Mouse (Mus musculus) neural tube, embryonic 13.5 days (tissue): Measurements from ENCODE around the gene Olfr1233. TPM values are rescaled to one million over a fixed set of nuclear protein-coding genes. Genes with fewer than 3 reads are reported as not detected.

Source experiments
- ATAC-seq: fragments of 200-750 bp; cut with Nextera tagmentation; 2 replicates; pipeline ENCODE4 v1.8.0; 2017; ENCODE audit warnings: low read depth, mild to moderate bottlenecking, moderate TSS enrichment, moderate library complexity
- H3K27ac ChIP-seq: fragments of 300-500 bp; sonication (generic); replicated peaks from 2 replicates; pipeline ENCODE4 v1.5.1; 2015; ENCODE audit warnings: moderate library complexity, mild to moderate bottlenecking, inconsistent platforms
- H3K27me3 ChIP-seq: fragments of 300-500 bp; sonication (generic); 2 replicates; pipeline ENCODE4 v1.6.1; 2015; ENCODE audit warnings: mild to moderate bottlenecking, inconsistent platforms
- H3K36me3 ChIP-seq: fragments of 300-500 bp; sonication (generic); 2 replicates; pipeline ENCODE4 v1.6.1; 2015; ENCODE audit warnings: mild to moderate bottlenecking, inconsistent platforms
- H3K4me1 ChIP-seq: fragments of 300-500 bp; sonication (generic); replicated peaks from 2 replicates; pipeline ENCODE4 v1.6.1; 2015; ENCODE audit warnings: inconsistent platforms
- H3K4me2 ChIP-seq: fragments of 300-500 bp; sonication (generic); 2 replicates; pipeline ENCODE4 v1.6.1; 2015; ENCODE audit warnings: inconsistent platforms, mild to moderate bottlenecking, moderate library complexity
- H3K4me3 ChIP-seq: fragments of 300-500 bp; sonication (generic); 2 replicates; pipeline ENCODE4 v1.5.1; 2015; ENCODE audit warnings: mild to moderate bottlenecking, inconsistent platforms
- H3K9ac ChIP-seq: fragments of 300-500 bp; sonication (generic); 2 replicates; pipeline ENCODE4 v1.6.1; 2015; ENCODE audit warnings: moderate library complexity, mild to moderate bottlenecking, inconsistent platforms
- H3K9me3 ChIP-seq: fragments of 300-500 bp; sonication (generic); 2 replicates; pipeline ENCODE4 v1.6.1; 2016; ENCODE audit warnings: inconsistent platforms
- WGBS: fragments of 180-500 bp; shearing (Covaris S2); methylation state at CpG from one replicate; pipeline ENCODE4 v1.1.7; 2015; 5-methylcytosine and 5-hydroxymethylcytosine counted together
- polyA plus RNA-seq: library from polyadenylated mRNA; unstranded; fragments of >200 nt; fragmentation: Nextera tagmentation; extraction: Ambion mirVana; gene quantifications from 2 replicates; pipeline ENCODE4 v1.2.1, GENCODE M21; 2015

Olfr1233 gene
- not detected in 2 replicates for polyA plus RNA-seq

DNA sequence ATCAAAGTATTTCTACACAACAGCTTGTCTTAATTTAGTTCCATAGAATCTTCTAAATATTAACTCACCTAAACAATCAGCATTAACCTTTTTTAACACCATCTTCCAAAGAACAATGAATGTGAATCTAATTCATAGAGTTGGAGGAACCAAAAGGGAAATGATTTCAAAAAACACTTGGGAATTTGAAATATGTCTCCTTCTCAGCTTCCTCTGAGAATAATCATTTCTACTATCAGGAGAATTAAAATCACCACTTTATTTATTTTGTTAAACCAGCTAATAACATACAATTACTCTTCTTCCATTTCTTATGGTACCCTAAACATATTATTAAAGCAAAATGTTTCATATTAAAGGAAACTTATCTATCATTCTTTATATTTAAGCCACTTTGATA, at the start of gene Olfr1233:
Gene Olfr1233 (minus strand): TSS at position 101 of the 400 bp plus-strand sequence.
- no peak within 1 kb of the TSS for H3K27ac ChIP-seq
- H3K4me2 ChIP-seq, result no peak within 1 kb of the TSS
- H3K9me3 ChIP-seq, result no peaks in the 10 kb centered on the region
- H3K27me3 ChIP-seq, result no peaks in the 10 kb centered on the region
- ATAC-seq, result no peak
- no peak within 1 kb of the TSS for H3K4me3 ChIP-seq
- no peak within 1 kb of the TSS for H3K9ac ChIP-seq
- H3K36me3 ChIP-seq, result no peaks in the 10 kb centered on the region
- no peaks in the 10 kb centered on the region for H3K4me1 ChIP-seq

DNA sequence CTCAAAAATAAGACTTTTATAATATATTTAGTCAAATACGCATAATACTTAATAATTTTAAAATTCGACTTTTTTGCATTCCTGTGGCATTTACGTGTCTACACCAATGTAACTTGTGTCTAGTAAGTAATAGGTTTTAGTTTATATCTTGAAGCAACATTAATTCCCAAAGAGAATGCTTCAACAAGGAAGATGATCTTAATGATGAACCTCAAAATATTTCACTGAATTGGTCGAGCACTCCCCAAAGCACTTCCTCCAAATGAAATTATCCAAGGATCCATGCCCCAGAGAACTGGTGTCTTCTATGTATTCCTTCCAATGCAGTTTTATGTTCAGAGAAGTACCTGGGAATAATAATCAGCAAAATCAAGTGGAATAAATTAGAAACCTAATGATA, 22.6 kb upstream of the Olfr1233 start, which contains the start of gene Olfr1234:
Gene Olfr1234 (minus strand): TSS at position 101 of the 400 bp plus-strand sequence.
- no peak for ATAC-seq
- H3K4me3 ChIP-seq, result no peak within 1 kb of the TSS
- H3K9me3 ChIP-seq, result no peaks in the 10 kb centered on the region
- H3K4me2 ChIP-seq, result no peak within 1 kb of the TSS
- no peaks in the 10 kb centered on the region for H3K4me1 ChIP-seq
- no peaks in the 10 kb centered on the region for H3K36me3 ChIP-seq
- H3K9ac ChIP-seq, result no peak within 1 kb of the TSS
- WGBS, result 87% methylated on average over 4 of the region's 4 CpGs
- H3K27ac ChIP-seq, result no peak within 1 kb of the TSS
- H3K27me3 ChIP-seq, result no peaks in the 10 kb centered on the region

DNA sequence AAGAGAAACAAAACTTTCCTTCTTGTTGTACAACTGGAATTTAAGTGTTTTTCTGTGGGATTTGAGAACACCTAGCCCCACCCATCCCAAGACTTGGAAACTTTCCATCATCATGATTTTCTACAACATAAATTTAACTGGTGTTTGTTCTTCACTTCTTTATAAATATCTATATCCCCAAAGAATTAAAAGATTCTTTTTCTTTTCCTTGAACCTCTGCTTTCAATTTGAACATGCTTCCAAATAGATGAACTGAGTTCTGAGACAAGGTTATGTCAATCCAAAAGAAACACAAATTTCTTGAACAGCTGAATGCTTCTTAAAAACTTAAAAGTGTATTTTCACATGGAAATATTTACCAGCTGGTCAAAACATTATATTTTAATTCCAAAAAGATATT, 12.6 kb downstream of the Olfr1233 start, which contains the start of gene Olfr1232:
Gene Olfr1232 (minus strand): TSS at position 101 of the 400 bp plus-strand sequence.
- H3K4me1 ChIP-seq, result no peaks in the 10 kb centered on the region
- no peak within 1 kb of the TSS for H3K27ac ChIP-seq
- no peak within 1 kb of the TSS for H3K4me2 ChIP-seq
- no peak within 1 kb of the TSS for H3K9ac ChIP-seq
- no peaks in the 10 kb centered on the region for H3K36me3 ChIP-seq
- H3K27me3 ChIP-seq, result no peaks in the 10 kb centered on the region
- no peak within 1 kb of the TSS for H3K4me3 ChIP-seq
- ATAC-seq, result no peak
- H3K9me3 ChIP-seq, result no peaks in the 10 kb centered on the region

DNA sequence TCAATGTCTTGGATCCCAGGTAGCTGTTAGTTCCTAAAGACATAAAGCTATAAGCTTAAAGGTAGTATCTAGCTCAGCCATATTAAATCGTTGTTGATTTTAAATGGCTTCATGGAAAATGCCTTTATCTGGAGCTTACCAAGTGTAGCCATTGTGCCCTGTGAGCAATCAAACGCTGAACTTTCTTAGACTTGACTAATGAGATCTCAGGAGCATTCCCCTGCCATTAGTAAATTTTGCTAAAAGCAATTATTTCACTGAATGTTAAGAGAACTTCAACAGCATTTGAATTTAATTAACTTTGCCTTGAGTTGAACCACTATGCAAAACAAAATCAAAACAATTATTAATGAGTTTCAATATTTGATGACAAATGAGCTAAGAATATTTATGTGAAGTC, 35.2 kb downstream of the Olfr1233 start, which contains the start of gene Olfr1231:
Gene Olfr1231 (minus strand): TSS at position 101 of the 400 bp plus-strand sequence.
- Histone ChIP-seq H3K9me3 (no peaks in the 10 kb centered on the region), H3K36me3 (no peaks in the 10 kb centered on the region), H3K27me3 (no peaks in the 10 kb centered on the region), H3K4me1 (no peaks in the 10 kb centered on the region), H3K9ac (no peak within 1 kb of the TSS), H3K4me3 (no peak within 1 kb of the TSS), H3K4me2 (no peak within 1 kb of the TSS), H3K27ac (no peak within 1 kb of the TSS)
- ATAC-seq, result no peak
- 80% methylated on average over 2 of the region's 2 CpGs for WGBS

DNA sequence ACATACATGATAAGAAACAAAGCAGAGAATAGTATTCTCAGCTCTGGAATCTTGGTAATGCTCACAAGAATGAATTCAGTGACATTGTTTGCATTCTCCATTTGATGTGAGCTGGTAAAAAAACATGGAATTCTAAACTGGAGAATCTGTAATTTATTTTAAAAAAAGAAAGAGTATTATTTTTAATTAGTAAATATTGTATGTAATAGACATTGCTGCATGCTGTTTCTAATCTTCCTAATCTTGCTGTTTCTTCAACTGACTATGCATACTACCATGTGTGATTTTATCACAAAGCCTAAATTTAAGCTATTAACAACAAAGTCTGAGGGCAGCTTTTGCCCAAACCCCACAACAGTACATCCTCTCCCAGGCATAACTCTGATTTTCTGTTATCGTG, 45.0 kb downstream of the Olfr1233 start, which contains the start of gene Olfr1230:
Gene Olfr1230 (minus strand): TSS at position 101 of the 400 bp plus-strand sequence.
- 92% methylated on average over 1 of the region's 1 CpGs for WGBS
- Histone ChIP-seq H3K9ac (no peak within 1 kb of the TSS), H3K9me3 (no peaks in the 10 kb centered on the region), H3K27ac (no peak within 1 kb of the TSS), H3K36me3 (no peaks in the 10 kb centered on the region), H3K4me3 (no peak within 1 kb of the TSS), H3K4me1 (no peaks in the 10 kb centered on the region), H3K27me3 (no peaks in the 10 kb centered on the region), H3K4me2 (no peak within 1 kb of the TSS)
- no peak for ATAC-seq

DNA sequence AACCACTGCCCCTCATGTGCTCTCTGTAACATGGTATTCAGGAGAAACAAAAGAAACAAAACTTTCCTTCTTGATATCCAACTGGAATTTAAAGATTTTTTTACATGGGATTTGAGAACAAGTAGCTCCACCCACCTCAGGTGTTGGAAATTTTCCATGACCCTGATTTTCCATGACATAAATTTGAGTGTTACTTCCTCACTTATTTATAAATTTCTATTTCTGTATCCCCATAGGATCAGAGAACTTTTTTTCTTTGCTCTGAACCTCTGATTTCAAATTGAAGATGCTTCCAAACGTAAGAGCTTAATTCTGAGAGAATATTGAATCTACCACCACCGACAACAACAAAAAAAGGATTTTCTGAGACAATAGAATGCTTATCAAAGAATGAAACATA, 54.3 kb downstream of the Olfr1233 start, which contains the start of gene Olfr1229:
Gene Olfr1229 (minus strand): TSS at position 101 of the 400 bp plus-strand sequence.
- WGBS, result 81% methylated on average over 2 of the region's 2 CpGs
- H3K4me3 ChIP-seq, result no peak within 1 kb of the TSS
- ATAC-seq, result no peak

More for the DNA sequence above, 54.3 kb downstream of the Olfr1233 start, which contains the start of gene Olfr1229:
- Histone ChIP-seq H3K4me1 (no peaks in the 10 kb centered on the region), H3K36me3 (no peaks in the 10 kb centered on the region), H3K9ac (no peak within 1 kb of the TSS), H3K27me3 (no peaks in the 10 kb centered on the region), H3K4me2 (no peak within 1 kb of the TSS), H3K9me3 (no peaks in the 10 kb centered on the region), H3K27ac (no peak within 1 kb of the TSS)

Other genes starting within 250 kb of the Olfr1233 start
- not detected in 2 replicates for gene Olfr1220, start 235.6 kb downstream of the Olfr1233 start, polyA plus RNA-seq
- not detected in 2 replicates for gene Olfr1221, start 225.1 kb downstream of the Olfr1233 start, polyA plus RNA-seq
- not detected in 2 replicates for gene Olfr1222, start 209.3 kb downstream of the Olfr1233 start, polyA plus RNA-seq
- not detected in 2 replicates for gene Olfr1223, start 190.8 kb downstream of the Olfr1233 start, polyA plus RNA-seq
- gene Olfr1224-ps1, start 178.3 kb downstream of the Olfr1233 start, polyA plus RNA-seq, result not detected in 2 replicates
- gene Olfr1225, start 167.7 kb downstream of the Olfr1233 start, polyA plus RNA-seq, result not detected in 2 replicates
- gene Olfr1226, start 142.3 kb downstream of the Olfr1233 start, polyA plus RNA-seq, result not detected in 2 replicates
- gene Olfr1228, start 88.3 kb downstream of the Olfr1233 start, polyA plus RNA-seq, result not detected in 2 replicates
- not detected in 2 replicates for gene Olfr1229, start 54.4 kb downstream of the Olfr1233 start, polyA plus RNA-seq
- not detected in 2 replicates for gene Olfr1230, start 45.1 kb downstream of the Olfr1233 start, polyA plus RNA-seq
- gene Olfr1231, start 35.3 kb downstream of the Olfr1233 start, polyA plus RNA-seq, result not detected in 2 replicates
- not detected in 2 replicates for gene Olfr1232, start 12.7 kb downstream of the Olfr1233 start, polyA plus RNA-seq
- not detected in 2 replicates for gene Olfr1234, start 22.5 kb upstream of the Olfr1233 start, polyA plus RNA-seq
- not detected in 2 replicates for gene Olfr1238, start 67.3 kb upstream of the Olfr1233 start, polyA plus RNA-seq
- not detected in 2 replicates for gene Olfr1239, start 78.0 kb upstream of the Olfr1233 start, polyA plus RNA-seq
- gene Olfr1240, start 100.6 kb upstream of the Olfr1233 start, polyA plus RNA-seq, result not detected in 2 replicates
- not detected in 2 replicates for gene Olfr1241, start 144.7 kb upstream of the Olfr1233 start, polyA plus RNA-seq
- gene Olfr1242, start 155.9 kb upstream of the Olfr1233 start, polyA plus RNA-seq, result not detected in 2 replicates
- not detected in 2 replicates for gene Olfr1243, start 189.1 kb upstream of the Olfr1233 start, polyA plus RNA-seq
- gene Olfr1245, start 236.0 kb upstream of the Olfr1233 start, polyA plus RNA-seq, result not detected in 2 replicates